Mouse (Mus musculus) lung, postnatal 10 days (tissue): ENCODE measurements around the gene Sqstm1.
A peak's percentile ranks its signal among the peaks of the same experiment; 100 is the strongest.

Experiments
- DNase-seq: peaks from one replicate; pipeline ENCODE4 v3.0.0; 2021

Gene Sqstm1

DNA sequence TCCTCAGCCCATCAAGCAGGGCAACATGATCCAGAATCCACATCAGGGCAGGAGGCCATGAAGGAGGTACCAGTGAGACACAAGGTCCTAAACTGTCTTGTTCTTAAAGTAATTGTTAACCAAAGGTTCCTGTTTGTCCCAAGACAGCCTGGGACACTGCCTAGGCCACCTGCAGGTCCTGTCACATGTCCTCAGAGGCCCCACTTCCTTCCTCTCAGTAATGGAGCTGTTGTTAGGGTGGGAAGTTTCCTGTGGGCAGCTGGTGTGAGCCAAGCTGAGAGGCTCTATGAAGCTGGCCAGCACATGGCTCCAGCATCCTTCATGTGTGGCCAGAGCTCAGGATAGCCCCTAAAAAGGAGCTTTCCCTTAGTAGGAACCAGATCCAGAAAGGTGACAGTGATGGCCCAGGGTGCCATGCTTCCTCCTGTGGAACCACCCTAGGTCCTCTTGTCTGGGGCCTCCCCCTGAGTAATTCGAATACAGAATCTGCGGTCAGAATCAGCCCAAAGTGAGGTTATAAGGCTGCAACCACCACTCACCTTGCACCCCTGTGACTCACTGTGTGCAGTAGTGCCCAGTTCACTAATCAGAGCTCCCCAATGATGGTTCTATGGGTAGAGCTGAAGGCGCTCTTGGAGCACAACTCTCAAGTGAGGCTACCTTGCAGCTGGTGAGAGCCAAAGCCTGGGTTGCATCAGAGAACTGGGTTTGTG lies 48.1 kb downstream of the Sqstm1 start:
- no peak for DNase-seq

DNA sequence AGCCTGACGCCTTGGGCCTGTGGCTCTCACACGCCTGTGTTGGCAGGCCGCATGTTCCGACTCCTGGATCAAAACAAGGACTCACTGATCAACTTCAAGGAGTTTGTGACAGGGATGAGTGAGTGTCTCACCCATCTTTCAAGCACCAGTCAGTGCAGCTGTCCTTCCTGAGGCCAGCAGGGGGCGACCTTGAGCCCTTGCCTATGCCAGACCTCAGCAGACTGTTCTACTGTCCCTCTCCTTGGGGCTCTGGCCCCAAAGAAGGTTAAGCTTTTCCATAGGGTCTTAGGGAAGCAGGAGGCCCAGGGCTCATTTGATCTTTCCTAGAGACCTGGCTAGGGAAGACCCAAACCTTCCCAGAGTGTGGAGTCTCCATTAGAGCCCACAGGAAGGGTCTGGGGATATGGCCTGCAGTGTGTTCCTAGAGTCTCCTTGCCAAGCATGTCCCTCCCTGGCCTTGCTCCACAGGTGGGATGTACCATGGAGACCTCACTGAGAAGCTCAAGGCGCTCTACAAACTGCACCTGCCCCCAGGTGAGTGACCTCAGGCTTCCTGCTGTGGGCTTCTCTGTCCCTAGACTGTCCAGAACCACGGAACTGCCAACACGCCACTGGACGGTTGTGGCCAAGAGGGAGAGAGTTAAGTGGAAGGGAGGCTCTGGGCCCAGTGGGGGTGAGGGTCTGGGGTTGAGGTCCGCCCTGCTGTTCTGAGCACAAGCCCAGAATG lies 48.9 kb downstream of the Sqstm1 start:
- peak; percentile 74 for DNase-seq

DNA sequence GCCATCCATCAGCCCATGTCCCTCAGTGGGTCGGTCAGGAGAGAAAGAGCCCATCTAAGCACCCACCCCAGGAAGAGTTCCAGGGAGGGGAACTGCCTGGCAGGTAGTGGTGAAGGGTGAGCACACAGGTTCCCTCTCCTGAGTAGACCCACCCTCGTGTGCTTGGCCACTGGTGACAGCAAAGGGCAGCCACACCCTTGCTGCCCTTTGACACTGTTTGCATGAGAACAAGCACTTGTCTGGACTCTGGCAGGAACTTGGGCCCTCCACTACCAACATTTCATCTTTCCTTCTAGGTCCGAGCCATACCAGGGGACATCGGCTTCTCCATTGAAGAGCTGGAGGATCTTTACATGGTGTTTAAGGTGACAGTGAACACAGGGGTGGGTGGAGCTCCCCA lies 51.3 kb downstream of the Sqstm1 start:
- no peak for DNase-seq

DNA sequence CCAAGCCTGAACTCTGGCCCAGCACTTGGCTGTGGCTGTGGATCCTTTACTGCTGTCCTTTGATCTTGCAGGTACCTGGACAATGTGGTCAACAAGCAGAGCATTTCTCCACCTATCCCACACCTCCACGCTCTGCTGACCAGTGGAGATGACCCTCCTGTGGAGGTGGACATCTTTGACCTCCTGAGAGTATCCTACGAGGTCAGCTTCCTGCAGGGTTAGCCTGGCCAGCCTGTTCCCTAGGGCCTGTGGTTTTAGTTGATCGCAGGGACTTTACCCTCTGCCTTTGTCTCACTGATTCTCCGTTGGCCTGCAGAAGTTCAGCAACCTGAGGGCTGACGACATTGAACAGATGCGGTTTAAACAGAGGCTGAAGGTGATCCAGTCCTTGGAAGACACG lies 52.3 kb downstream of the Sqstm1 start:
- no peak for DNase-seq

DNA sequence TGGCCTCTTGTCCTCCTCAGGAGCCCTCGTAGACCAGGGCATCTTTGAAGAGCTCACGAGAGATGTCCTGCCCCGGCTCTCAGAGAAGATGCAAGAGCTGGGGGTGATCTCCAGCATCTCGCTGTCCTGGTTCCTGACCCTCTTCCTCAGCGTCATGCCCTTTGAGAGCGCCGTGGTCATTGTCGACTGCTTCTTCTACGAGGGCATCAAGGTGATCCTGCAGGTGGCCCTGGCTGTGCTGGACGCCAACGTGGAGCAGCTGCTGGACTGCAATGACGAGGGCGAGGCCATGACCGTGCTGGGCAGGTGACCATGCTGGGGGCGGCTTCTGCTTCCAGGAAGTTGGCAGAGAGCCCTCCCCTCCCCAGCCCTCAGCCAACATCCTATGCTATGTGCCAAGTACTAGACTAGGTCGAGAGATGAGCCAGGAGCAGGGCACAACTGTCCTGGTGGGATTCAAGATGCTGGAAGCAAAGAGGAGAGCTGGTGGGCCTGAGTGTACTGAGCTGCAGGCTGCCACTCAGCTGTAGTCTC lies 53.8 kb downstream of the Sqstm1 start:
- no peak for DNase-seq

DNA sequence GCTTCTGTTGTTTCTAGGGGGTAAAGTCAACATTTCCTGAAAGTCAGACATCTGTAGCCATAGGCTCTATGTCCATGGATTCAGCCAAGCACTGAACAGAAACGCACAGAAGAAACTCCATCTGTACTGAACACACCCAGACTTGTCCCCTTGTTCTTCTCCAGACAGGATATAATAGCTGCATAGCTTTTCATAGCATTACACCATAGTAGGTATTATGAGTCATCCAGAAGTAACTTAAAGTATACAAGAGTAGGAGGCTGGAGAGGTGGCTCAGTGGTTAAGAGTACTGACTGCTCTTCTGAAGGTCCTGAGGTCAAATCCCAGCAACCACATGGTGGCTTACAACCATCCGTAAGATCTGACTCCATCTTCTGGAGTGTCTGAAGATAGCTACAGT lies 54.8 kb downstream of the Sqstm1 start:
- no peak for DNase-seq

DNA sequence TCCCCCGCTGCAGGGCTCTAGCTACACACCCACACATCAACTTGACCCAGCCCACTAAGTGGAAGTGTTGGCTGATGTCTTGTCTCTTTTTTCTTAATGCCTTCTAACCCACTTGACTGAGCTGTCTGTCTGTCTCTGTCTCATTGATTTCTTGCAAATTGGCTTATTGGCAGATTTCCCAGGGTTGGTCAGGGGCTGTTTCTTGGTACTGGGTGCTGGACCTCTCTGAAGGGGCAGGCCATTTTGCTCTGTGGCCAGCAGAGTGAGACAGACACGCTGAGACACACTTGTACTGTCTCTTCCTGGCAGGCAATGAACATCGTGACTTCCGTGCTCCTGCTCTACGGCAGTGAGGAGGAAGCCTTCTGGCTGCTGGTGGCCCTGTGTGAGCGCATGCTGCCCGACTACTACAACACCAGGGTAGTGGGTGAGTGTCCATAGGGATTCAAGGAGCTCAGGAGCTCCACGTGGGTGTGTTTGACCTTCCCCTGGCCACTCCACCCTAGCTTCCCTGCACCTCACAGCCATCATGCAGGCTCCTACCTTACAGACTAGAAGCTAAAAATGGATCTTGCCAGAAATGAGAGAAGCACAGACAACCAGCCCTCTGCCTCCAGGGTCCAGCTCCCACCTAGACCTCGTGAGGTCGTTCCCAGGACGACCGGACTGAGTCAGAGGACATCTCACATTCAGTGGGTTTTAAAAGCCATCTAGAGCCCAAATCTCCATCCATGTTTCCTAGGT lies 55.7 kb downstream of the Sqstm1 start:
- DNase-seq, result peak; percentile 69

DNA sequence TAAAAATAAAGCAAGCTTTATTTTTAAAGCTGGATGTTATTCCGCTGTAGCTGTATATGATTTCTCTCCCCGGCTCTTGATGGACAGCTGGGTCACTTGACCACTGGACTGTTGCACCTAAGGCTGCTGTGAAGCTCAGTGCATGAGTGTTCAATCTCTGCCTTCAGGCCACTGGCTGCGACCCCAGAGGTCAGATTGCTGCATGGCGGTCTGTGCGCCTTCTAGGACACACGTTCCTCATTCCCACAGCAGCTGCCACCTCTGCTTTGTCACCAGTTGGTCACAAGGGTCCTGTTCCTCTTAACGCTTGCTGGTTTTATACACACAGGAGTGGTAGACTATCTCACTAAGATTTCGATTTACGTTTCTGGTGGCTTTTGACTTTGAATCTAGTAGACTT lies 56.5 kb downstream of the Sqstm1 start:
- peak; percentile 68 for DNase-seq

DNA sequence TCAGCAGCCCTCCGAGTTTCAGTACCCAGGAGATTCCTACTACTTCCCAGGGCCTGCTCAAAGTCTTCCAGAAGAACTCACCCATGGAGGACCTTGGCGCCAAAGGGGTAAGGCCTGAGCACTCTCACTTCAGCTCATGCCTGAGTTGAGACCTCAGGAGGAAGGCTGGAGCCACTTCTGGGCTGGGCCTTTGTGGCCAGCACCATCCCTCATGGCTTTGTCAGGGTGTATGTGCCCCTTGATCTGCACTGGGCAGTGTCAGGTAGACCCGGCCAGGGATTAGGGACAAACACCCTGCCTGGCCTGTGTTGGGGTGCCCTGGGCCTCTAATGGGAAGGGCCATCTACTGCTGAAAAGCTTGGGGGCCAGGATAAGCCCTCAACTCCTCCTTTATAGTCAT lies 59.3 kb downstream of the Sqstm1 start:
- no peak for DNase-seq

DNA sequence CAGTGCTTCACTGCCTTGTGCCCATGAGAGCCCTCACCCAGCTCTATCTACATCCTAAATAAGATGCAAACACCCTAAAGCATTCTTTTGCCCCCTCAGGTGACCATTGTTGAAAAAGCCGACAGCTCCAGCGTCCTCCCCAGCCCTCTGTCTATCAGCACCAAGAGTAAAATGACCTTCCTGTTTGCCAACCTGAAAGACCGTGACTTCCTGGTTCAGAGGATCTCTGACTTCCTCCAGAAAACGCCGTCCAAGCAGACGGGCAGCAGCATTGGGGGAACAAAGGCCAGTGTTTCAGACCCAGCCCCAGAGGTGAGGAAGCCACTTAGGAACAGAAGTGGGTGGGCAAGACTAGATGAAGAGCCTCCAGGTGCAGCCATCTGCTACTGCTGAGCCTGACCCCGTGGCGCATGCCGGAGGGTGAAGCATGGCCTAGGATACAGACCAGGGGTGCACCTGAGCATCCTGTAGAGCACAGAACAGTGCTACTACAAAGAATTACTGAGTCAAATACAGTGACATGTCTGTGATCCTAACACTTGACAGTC lies 61.0 kb downstream of the Sqstm1 start:
- DNase-seq, result no peak
